Mouse (Mus musculus): ENCODE measurements around the gene Hist4h4.

Hist4h4 gene

GRCm38 (mm10) chr6:136781377-136781986 is 22.7 kb downstream of the Hist4h4 start, which contains the start of gene Gucy2c:
TSS of gene Gucy2c (minus strand) at chr6:136781765.
- DNase-seq (ENCODE audit: low spot score): no peak

- no peak for DNase-seq (ENCODE audit: low spot score)
Observed at GRCm38 (mm10) chr6:136776392-136776791, 27.8 kb downstream of the Hist4h4 start.

GRCm38 (mm10) chr6:136769859-136770258 is 34.4 kb downstream of the Hist4h4 start:
- no peak for DNase-seq (ENCODE audit: low spot score)

- DNase-seq (ENCODE audit: low spot score): no peak
Observed at GRCm38 (mm10) chr6:136769143-136769542, 35.1 kb downstream of the Hist4h4 start.

GRCm38 (mm10) chr6:136763912-136764311 is 40.3 kb downstream of the Hist4h4 start:
- DNase-seq (ENCODE audit: low spot score): no peak

All from lung, postnatal 25 days (tissue).